ENCODE assay signal across 7 mouse cellular contexts in genomic region chr7:118448134-118448967, GRCm38 (mm10). TPM values are rescaled to one million over a fixed set of nuclear protein-coding genes. Genes with fewer than 3 reads are reported as not detected.
DNase-seq lines count a peak whose midpoint lies in the region; ATAC-seq lines count a peak whose summit lies in the region.

TSS of gene Syt17 (minus strand) at chr7:118448222.

- H3K4me3 ChIP-seq in hindbrain, embryonic 13.5 days, result peak within 1 kb of the TSS; percentile 61

- ATAC-seq in hindbrain, embryonic 13.5 days (ENCODE audit: low FRiP score), result peak; percentile 73

- no peak within 1 kb of the TSS for H3K27ac ChIP-seq in hindbrain, embryonic 13.5 days

- peak; percentile 69 to 74 for DNase-seq in adrenal gland, adult 18-20 months (ENCODE audit: low spot score in 2 of 2)
- DNase-seq in cerebellum, postnatal 10 days, result peak; percentile 76 to 82
- peak; percentile 50 to 56 for DNase-seq in frontal cortex, postnatal 36 days (ENCODE audit: low spot score in 2 of 2)
- peak; percentile 61 to 66 for DNase-seq in layer of hippocampus, postnatal 36 days
- peak; percentile 82 for DNase-seq in lung, postnatal 36 days
- DNase-seq in right cerebral cortex, postnatal 14 days, result peak; percentile 43

- under 1% methylated on average over 58 of the region's 58 CpGs for WGBS in hindbrain, embryonic 13.5 days

- peak within 1 kb of the TSS; percentile 91 for H3K4me2 ChIP-seq in hindbrain, embryonic 13.5 days

- H3K4me1 ChIP-seq in hindbrain, embryonic 13.5 days (replicated peaks), result peaks cover 26% of the 10 kb centered on the region

- no peaks in the 10 kb centered on the region for H3K36me3 ChIP-seq in hindbrain, embryonic 13.5 days

- peak within 1 kb of the TSS; percentile 78 for H3K9ac ChIP-seq in hindbrain, embryonic 13.5 days

- peaks cover 31% of the 10 kb centered on the region; the same call in 1 of the 2 replicates for H3K27me3 ChIP-seq in hindbrain, embryonic 13.5 days

- H3K9me3 ChIP-seq in hindbrain, embryonic 13.5 days, result no peaks in the 10 kb centered on the region

RNA-seq across cellular contexts. Expression of gene Syt17, which starts in this region (rescaled TPM):
- 1 to 10 TPM; 5.3 to 7.2 TPM for total RNA-seq in adrenal gland, adult 18-20 months (2021)
- 9.4 and 9.6 TPM in 2 replicates for polyA plus RNA-seq in hindbrain, embryonic 13.5 days (2015; fragmentation: Nextera tagmentation; extraction: Ambion mirVana)
- total RNA-seq in layer of hippocampus, postnatal 36 days (2021), result 10 to 100 TPM; 87.4 to 92.0 TPM

Comparison
In these comparisons a context has a peak if more than half of its experiments do, and no peak if none do; other contexts are left out.
1. RNA of gene Syt17 (total RNA-seq): 87.4 to 92.0 TPM in layer of hippocampus, postnatal 36 days; 5.3 to 7.2 TPM in adrenal gland, adult 18-20 months; every median in the first group is over 10 times any median in the second.
2. Peak in every context shown above with its lines, with median percentiles within 50 percentile points of each other: DNase-seq.